Mouse (Mus musculus) lung, embryonic 14.5 days (tissue): ENCODE results near the gene Pim2. TPM values are rescaled to one million over a fixed set of nuclear protein-coding genes. Genes with fewer than 3 reads are reported as not detected.
A peak's percentile ranks its signal among the peaks of the same experiment; 100 is the strongest.

Experiments
- ATAC-seq: fragments of 200-750 bp; cut with Nextera tagmentation; 2 replicates; pipeline ENCODE4 v1.8.0; 2017; ENCODE audit warnings: mild to moderate bottlenecking, moderate TSS enrichment, moderate library complexity; ENCODE audit not compliant: insufficient read depth
- DNase-seq: peaks from one replicate; pipeline ENCODE4 v3.0.0-alpha.2; 2015
- H3K27ac ChIP-seq: fragments of 300-500 bp; sonication (generic); 2 replicates; pipeline ENCODE4 v1.5.1; 2014; ENCODE audit warnings: low read depth, mild to moderate bottlenecking, moderate library complexity
- H3K27me3 ChIP-seq: fragments of 300-500 bp; sonication (generic); 2 replicates; pipeline ENCODE4 v1.6.1; 2014; ENCODE audit warnings: low read length, control low read depth; ENCODE audit not compliant: insufficient read depth
- H3K36me3 ChIP-seq: fragments of 300-500 bp; sonication (generic); 2 replicates; pipeline ENCODE4 v1.6.1; 2014; ENCODE audit warnings: control low read depth; ENCODE audit not compliant: insufficient read depth
- H3K4me1 ChIP-seq: fragments of 300-500 bp; sonication (generic); 2 replicates; pipeline ENCODE4 v1.6.1; 2014; ENCODE audit warnings: antibody characterized with exemption, control low read depth; ENCODE audit not compliant: insufficient read depth
- H3K4me2 ChIP-seq: fragments of 300-500 bp; sonication (generic); 2 replicates; pipeline ENCODE4 v1.6.1; 2014; ENCODE audit warnings: mild to moderate bottlenecking
- H3K4me3 ChIP-seq: fragments of 300-500 bp; sonication (generic); 2 replicates; pipeline ENCODE4 v1.5.1; 2014; ENCODE audit warnings: low read depth, low read length
- H3K9ac ChIP-seq: fragments of 300-500 bp; sonication (generic); 2 replicates; pipeline ENCODE4 v1.6.1; 2014
- H3K9me3 ChIP-seq: fragments of 300-500 bp; sonication (generic); 2 replicates; pipeline ENCODE4 v1.6.1; 2016; ENCODE audit warnings: low read depth, low read length, control low read depth
- CTCF ChIP-seq: IDR thresholded peaks from 2 replicates; pipeline ENCODE4 v1.5.1; 2016; ENCODE audit warnings: antibody characterized with exemption, low read depth
- WGBS: fragments of 180-500 bp; shearing (Covaris S2); extraction: QIAGEN DNeasy Blood & Tissue Kit; methylation state at CpG from one replicate; pipeline ENCODE4 v1.1.7; 2014; 5-methylcytosine and 5-hydroxymethylcytosine counted together
- polyA plus RNA-seq: library from polyadenylated mRNA; unstranded; fragments of >200 nt; fragmentation: Nextera tagmentation; extraction: Ambion mirVana; gene quantifications from 2 replicates; pipeline ENCODE4 v1.2.1, GENCODE M21; 2014

Gene Pim2
- polyA plus RNA-seq, 1 experiment from 2014 or later, result 6.9 TPM

DNA sequence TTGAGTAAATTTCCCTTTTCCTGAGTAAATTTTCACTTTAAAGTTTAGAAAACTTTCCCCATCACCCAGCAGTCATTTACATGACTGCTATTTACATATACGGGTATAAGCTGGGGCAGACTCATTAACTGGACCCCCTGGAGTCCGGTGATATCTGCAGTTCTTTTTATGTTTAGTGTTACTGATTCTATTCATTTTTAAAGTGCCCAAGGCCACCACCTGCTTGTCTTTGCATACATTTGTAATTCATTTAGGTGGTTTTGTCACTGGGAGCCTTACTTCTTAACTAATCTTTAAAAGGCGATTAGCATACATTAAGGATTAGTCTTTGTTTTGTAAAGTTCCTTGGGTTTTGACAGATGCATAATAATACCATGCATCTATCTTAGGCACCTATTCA lies 8.2 kb upstream of the Pim2 start:
- Histone ChIP-seq H3K27me3 (no peaks in the 10 kb centered on the region), H3K4me2 (no peak overlapping the region), H3K27ac (no peak overlapping the region), H3K4me1 (no peaks in the 10 kb centered on the region), H3K36me3 (peaks cover 26% of the 10 kb centered on the region; the same call in 1 of the 2 replicates), H3K9ac (no peak overlapping the region), H3K4me3 (no peak overlapping the region), H3K9me3 (no peaks in the 10 kb centered on the region)
- no peak for TF ChIP-seq CTCF
- ATAC-seq (no peak), DNase-seq (no peak)
- 62% methylated on average over 3 of the region's 3 CpGs for WGBS

DNA sequence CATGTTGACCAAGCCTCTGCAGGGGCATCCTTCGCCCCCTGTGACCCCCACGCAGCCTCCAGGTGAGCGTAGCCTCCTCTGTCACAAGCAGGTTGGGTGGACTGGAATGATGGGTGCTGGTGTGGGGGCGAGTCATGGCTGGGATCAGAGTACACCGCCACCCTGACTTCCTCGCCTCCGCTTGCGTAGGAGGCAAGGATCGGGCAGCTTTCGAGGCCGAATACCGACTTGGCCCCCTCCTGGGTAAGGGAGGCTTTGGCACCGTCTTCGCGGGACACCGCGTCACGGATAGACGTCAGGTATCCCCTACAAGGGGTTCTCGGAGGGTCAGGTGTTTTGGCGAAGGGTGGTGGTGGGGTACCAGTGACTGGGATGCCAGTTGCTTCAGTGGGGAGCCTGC lies 433 bp downstream of the Pim2 start:
- Histone ChIP-seq H3K9ac (no peak overlapping the region; the same call in 1 of the 2 replicates), H3K9me3 (no peaks in the 10 kb centered on the region), H3K27ac (no peak overlapping the region), H3K4me1 (no peaks in the 10 kb centered on the region), H3K27me3 (no peaks in the 10 kb centered on the region), H3K4me3 (peak overlapping the region; percentile 35), H3K4me2 (peak overlapping the region; percentile 69), H3K36me3 (peaks cover 5% of the 10 kb centered on the region; the same call in 1 of the 2 replicates)
- TF ChIP-seq CTCF, result no peak
- WGBS, result 15% methylated on average over 21 of the region's 21 CpGs
- ATAC-seq, result no peak
- no peak for DNase-seq

DNA sequence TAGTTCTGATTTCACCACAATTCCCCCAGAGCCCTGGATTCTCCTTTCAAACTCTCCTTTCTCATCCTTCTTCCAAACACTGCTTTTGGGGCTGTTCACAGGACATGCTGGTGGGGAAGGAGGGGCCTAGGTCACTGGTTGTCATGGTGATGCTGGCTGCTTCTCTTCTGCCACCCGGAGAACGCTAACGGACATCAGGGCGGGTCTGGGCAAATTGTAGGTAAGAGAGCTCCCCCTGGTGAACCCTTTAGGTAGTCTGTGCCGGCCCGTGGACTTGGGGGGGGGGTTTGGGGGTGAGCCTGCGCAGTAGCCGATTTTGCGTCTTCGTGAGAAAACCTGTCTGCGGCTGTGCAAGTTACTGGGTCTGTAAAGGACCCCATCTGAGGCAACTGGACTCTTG lies 1.8 kb downstream of the Pim2 start:
- H3K4me2 ChIP-seq, result peak overlapping the region; percentile 69
- peak; percentile 57 for TF ChIP-seq CTCF
- DNase-seq, result peak; percentile 71
- no peak overlapping the region for H3K9ac ChIP-seq
- H3K4me1 ChIP-seq, result no peaks in the 10 kb centered on the region
- 0 out of 2 replicates have a peak, but pooled peaks cover 2% of the 10 kb centered on the region for H3K36me3 ChIP-seq
- H3K4me3 ChIP-seq, result no peak overlapping the region
- H3K27ac ChIP-seq, result no peak overlapping the region
- H3K9me3 ChIP-seq, result no peaks in the 10 kb centered on the region
- 7% methylated on average over 11 of the region's 11 CpGs for WGBS
- no peaks in the 10 kb centered on the region for H3K27me3 ChIP-seq
- no peak for ATAC-seq

DNA sequence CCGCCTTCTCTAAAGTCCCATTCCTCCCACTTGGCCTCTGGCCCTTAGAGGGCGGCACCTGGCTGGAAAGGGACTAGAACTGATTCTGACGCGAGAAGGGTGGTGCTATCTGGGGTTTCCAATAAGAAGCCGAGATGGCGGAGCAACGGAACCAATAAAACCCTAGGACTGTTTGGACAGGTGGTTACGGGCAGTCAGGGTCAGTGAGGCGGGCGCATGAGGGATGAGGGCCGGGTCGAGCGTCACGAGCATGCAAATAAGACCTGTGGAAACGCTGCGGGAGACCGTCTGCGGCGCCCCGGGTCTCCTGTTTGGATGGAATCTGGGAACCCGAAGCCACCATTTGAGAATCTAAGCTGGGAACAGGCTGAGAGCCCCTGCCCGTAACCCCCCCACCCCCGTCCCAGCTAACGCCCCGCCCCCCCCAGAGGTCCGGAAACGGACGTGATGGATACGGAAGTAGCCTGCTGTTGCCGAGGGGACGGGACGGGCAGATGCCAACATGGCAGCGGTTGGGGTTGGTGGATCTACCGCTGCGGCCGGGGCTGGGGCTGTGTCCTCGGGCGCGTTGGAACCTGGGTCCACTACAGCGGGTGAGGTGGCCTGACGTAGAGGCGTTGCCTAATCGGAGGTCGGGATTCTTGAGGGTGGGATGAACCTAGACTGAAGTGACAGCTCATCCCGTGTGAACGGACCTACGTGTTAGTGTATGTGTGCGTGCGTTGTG lies 5.9 kb downstream of the Pim2 start, which contains the start of gene Slc35a2:
TSS of gene Slc35a2 (plus strand) at position 188 of the 727 bp plus-strand sequence.
- DNase-seq, result peak; percentile 84
- Histone ChIP-seq H3K27ac (peak within 1 kb of the TSS; percentile 69), H3K4me1 (no peaks in the 10 kb centered on the region), H3K4me2 (peak within 1 kb of the TSS; percentile 64), H3K4me3 (peak within 1 kb of the TSS; percentile 55), H3K9me3 (no peaks in the 10 kb centered on the region), H3K27me3 (no peaks in the 10 kb centered on the region), H3K9ac (peak within 1 kb of the TSS; percentile 41), H3K36me3 (0 out of 2 replicates have a peak, but pooled peaks cover 6% of the 10 kb centered on the region)
- WGBS, result 9% methylated on average over 49 of the region's 49 CpGs
- ATAC-seq, result peak; percentile 94
- peak; percentile 27; the same call in 1 of the 2 replicates for TF ChIP-seq CTCF

DNA sequence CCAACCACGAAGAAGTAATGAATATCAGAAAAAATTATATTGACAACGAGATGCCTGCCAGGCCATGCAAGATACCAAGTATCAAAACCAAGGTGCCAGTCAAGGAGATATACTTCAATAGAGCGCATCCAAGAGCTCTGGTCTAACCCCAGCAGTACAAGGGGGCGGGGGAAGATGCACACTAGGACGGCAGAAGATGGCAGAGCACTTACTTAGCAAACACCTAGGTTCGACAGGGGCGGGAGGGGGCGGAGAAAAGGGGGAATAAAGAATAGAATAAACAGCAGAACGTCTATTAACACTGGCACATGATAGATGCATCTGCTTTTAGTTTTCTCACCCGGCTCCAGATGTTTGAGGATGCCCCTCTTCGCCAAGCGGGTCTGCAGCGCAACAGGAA lies 20.1 kb downstream of the Pim2 start:
- H3K27me3 ChIP-seq, result no peaks in the 10 kb centered on the region
- 23% methylated on average over 13 of the region's 13 CpGs for WGBS
- peaks cover 16% of the 10 kb centered on the region for H3K36me3 ChIP-seq
- H3K9me3 ChIP-seq, result no peaks in the 10 kb centered on the region
- no peak overlapping the region for H3K27ac ChIP-seq
- TF ChIP-seq CTCF, result no peak
- H3K4me2 ChIP-seq, result peak overlapping the region; percentile 61
- DNase-seq (no peak), ATAC-seq (no peak)
- H3K4me1 ChIP-seq, result no peaks in the 10 kb centered on the region
- H3K9ac ChIP-seq, result peak overlapping the region; percentile 49
- H3K4me3 ChIP-seq, result peak overlapping the region; percentile 54

DNA sequence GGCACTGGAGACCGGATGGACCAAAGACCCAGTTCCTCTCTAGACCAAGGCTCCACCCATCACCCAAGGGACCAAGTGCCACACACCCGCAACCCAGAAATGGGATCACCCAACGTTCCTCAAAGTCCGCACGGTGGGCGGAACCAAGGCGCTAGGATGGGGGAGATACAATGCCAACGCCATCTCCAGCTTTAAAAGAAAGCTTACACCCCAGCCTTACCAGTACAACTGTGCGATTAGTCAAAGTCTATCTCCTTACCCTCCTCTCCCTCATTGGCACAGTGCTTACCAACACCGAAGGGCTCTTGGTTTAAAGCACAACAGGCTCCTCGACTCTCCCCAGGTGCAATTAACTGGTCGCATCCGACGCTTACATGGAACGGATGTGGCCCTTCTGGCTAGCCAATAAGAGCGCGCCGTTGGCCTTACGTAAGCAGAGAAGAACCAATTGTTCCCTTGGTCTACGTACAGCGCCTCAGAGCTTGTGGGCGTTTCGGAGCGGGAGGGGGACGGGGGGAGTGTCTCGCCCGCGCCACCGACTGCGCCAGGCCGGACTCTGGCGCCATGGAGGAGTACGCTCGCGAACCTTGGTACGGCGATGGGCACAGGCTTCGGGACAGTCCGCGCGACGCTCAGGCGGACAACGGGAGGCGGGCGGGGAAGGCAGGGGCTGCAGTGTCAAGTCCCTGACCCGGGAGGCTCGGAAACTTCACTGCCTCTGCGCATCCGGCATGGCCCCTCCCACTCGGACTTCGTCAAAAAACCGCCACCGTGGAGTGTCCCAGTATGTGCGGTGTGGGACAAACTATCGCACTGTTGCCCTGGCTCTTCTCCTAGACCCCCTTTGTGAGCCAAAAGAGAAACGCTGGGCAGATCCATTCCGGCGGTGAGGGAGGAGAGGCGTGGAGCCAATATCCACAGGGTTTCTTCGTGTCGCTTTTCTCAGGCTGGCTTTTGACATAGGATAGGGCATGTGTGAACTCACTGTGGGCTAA lies 21.1 kb downstream of the Pim2 start, which contains the start of the genes Pqbp1 and Timm17b:
TSS of gene Pqbp1 (minus strand) at position 390 of the 995 bp plus-strand sequence.
TSS of gene Timm17b (plus strand) at position 478 of the 995 bp plus-strand sequence.
- H3K4me2 ChIP-seq, result peak within 1 kb of the TSS; percentile 61
- no peak for TF ChIP-seq CTCF
- H3K36me3 ChIP-seq, result peaks cover 14% of the 10 kb centered on the region
- no peaks in the 10 kb centered on the region for H3K27me3 ChIP-seq
- no peaks in the 10 kb centered on the region for H3K4me1 ChIP-seq
- peak within 1 kb of the TSS; percentile 83 for H3K27ac ChIP-seq
- DNase-seq, result peak; percentile 94
- peak within 1 kb of the TSS; percentile 61 for H3K9ac ChIP-seq
- no peaks in the 10 kb centered on the region for H3K9me3 ChIP-seq
- peak; percentile 99 for ATAC-seq
- peak within 1 kb of the TSS; percentile 54 for H3K4me3 ChIP-seq
- WGBS, result 10% methylated on average over 62 of the region's 62 CpGs
